Mouse (Mus musculus): Measurements from ENCODE around the gene Gm20708.
A peak's percentile ranks its signal among the peaks of the same experiment; 100 is the strongest.

The Gm20708 gene

DNA sequence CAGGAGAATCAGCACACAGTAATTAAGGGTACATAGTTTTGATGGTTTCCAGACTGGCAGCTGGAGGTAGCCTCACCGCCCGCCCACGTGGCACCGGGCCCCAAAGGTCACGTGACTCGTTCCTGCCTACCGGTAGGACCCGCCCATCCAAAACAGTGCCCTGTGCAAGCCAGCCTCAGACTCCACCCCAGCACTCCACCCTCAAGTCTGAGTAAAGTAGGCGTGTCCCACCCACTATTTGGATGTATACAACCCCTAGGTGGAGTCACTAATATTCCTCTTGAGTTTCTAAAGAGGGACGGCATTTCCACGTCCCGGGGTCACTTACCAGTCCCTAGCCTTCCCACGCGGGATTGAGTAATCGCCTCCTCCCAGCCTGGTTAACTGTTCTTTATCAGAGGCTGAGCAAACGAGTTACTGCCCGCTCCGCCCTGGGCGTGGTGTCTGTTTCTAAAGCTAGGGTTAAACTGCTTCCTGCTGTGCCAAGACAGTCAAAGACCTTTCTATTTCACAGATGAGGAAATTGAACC lies 28.8 kb upstream of the Gm20708 start:
- DNase-seq (ENCODE audit: low read depth, low spot score) = peak; percentile 98

- peak; percentile 86 for DNase-seq (ENCODE audit: low read depth, low spot score)
Measured at GRCm38 (mm10) chr11:117781199-117781821, 28.2 kb upstream of the Gm20708 start.

- no peak for DNase-seq (ENCODE audit: low read depth, low spot score)
Measured at GRCm38 (mm10) chr11:117781993-117782704, 27.3 kb upstream of the Gm20708 start, which contains the start of the genes Tmc8 and Tmc6. Tmc8 (plus strand) TSS chr11:117782076. Tmc6 (minus strand) TSS chr11:117782198.

- no peak for DNase-seq (ENCODE audit: low read depth, low spot score)
Measured at GRCm38 (mm10) chr11:117782705-117783034, 26.8 kb upstream of the Gm20708 start.

GRCm38 (mm10) chr11:117783089-117783488 lies 26.4 kb upstream of the Gm20708 start:
- no peak for DNase-seq (ENCODE audit: low read depth, low spot score)

GRCm38 (mm10) chr11:117783683-117784309 lies 25.7 kb upstream of the Gm20708 start:
- peak; percentile 33 for DNase-seq (ENCODE audit: low read depth, low spot score)

GRCm38 (mm10) chr11:117786294-117786693 lies 23.2 kb upstream of the Gm20708 start:
- peak; percentile 43 for DNase-seq (ENCODE audit: low read depth, low spot score)

DNA sequence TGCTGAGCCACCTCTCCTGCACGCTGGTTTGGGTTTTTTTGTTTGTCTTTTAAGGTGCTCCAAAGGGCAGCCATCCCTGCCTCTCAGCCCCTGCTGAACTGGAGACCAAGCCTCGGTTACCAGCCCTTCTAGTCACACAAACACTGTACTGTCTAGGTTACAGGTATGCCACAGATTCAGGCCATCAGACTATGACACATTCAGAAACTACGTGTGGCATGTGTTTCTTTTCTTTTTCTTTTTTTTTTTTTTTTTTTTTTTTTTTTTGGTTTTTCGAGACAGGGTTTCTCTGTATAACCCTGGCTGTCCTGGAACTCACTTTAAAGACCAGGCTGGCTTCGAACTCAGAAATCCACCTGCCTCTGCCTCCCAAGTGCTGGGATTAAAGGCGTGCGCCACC lies 21.0 kb upstream of the Gm20708 start:
- peak; percentile 34 for DNase-seq (ENCODE audit: low read depth, low spot score)

GRCm38 (mm10) chr11:117790286-117790685 lies 19.2 kb upstream of the Gm20708 start:
- DNase-seq (ENCODE audit: low read depth, low spot score) = peak; percentile 62

GRCm38 (mm10) chr11:117790703-117791440 lies 18.6 kb upstream of the Gm20708 start:
- no peak for DNase-seq (ENCODE audit: low read depth, low spot score)

DNA sequence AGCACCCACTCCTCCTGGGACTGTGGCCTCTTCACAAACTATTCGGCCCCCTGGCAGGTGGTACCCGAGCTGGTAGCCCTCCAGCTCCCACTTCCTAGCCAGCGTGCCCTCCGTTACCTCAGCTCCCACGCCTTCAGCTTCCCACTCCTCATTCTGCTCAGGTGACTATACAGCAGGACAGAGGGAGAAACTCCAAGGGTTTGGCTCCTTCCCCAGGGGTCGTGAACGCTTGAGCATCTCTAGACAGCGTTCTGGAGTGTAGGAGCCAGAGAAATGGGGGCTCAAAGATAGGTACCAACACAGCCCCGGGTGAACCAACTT lies 18.1 kb upstream of the Gm20708 start:
- no peak for DNase-seq (ENCODE audit: low read depth, low spot score)

DNA sequence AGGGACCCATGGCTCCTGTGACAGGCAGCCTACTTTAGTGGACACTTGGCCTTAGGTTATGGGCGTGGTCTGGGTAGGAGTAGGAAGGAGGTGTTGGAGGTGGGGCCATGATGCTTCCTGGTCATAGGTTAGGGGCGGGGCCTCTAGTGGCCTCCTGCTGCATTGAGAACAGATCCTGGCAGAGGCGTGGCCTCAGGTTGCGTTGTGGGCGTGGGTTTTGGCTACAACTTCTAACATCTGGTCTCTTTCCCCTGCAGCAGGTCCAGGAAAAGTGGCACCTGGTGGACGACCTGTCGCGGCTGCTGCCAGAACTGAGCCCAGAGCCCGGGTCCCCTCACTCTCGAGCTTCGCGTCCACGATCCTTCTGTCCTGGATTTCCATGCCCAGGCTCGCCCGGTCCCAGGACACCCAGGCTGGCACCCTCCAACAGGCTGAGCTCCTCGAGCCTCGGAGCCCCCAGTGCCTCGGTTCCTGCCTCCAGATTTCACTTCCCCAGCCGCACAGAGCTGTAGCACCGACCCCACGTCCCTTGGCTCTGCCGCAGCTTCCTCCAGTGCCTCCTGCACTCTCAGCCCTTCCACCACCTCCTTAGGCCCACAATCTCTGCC lies 17.1 kb upstream of the Gm20708 start:
- peak; percentile 25 for DNase-seq (ENCODE audit: low read depth, low spot score)

- DNase-seq (ENCODE audit: low read depth, low spot score) = no peak
Measured at GRCm38 (mm10) chr11:117794035-117794551, 15.4 kb upstream of the Gm20708 start.

- no peak for DNase-seq (ENCODE audit: low read depth, low spot score)
Measured at GRCm38 (mm10) chr11:117796954-117797353, 12.5 kb upstream of the Gm20708 start.

DNA sequence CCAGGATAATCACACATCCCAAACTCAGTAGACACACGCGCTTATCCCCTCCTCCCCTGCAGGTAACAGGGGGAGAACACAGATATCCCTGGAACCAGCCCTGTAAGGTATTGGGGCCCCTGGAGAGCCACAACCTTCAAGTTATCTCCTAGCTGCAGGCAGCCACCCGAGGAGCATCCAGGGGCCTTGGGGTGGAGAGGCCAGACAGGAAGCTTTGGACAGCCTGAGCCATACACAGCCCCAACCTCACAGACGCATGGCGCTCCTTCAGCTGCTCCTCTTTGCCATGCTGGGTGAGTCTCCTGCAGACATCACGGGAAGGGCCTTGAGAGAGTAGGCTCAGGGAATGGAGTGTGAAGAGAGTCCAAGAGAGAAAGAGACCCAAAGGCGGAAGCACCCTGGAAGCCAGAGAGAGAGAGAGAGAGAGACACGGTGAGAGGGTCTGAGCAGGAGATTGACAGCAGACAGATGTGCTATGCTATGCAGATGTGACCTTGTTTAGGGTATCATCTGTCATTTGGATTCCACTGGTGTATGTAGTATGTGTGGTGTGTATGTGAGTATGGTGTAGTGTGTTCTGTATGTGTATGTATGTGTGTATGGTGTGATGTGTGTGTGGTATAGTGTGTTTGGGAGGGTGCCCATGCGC lies 11.8 kb upstream of the Gm20708 start, which contains the start of gene 6030468B19Rik:
TSS of gene 6030468B19Rik (plus strand) at position 150 of the 649 bp plus-strand sequence.
- DNase-seq (ENCODE audit: low read depth, low spot score) = no peak

DNA sequence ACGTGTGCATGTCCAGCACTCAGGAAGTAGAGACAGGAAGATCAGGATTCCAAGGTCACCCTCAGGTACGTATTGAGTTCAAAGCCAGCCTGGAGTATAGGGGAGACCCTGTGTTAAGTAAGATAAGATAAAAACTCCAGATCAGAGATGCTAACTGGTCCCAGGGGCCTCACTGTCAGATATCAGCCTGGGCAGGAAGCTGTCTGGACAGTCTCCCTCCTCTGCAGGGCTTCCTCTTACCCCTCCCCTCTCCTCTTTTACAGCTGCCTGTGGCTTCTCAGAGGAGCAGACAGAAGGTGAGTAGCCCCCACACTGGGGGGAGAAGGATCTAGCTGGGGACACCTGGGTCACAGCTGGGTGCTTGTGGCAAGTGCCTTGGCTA lies 11.3 kb upstream of the Gm20708 start:
- DNase-seq (ENCODE audit: low read depth, low spot score) = no peak

DNA sequence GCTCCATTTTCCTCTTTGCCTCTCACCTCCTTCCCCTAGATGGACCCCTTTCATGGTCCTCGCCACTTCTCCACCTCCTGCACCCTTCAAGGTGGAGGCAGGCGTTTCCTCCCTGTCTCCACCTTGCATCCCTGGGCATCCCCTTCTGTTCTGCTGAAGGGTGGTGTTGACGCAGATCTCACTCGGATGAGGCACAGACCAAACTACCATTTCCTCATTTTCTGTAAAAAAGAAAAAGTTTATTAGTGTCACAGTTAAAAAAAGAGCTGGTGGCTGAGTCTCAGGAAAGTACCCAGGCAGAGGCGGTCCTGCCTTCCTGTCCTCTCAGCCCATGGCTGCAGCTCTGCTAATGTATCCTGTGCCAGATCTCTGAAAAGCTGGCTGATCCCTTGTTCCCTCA lies 10.3 kb upstream of the Gm20708 start:
- DNase-seq (ENCODE audit: low read depth, low spot score) = no peak

DNA sequence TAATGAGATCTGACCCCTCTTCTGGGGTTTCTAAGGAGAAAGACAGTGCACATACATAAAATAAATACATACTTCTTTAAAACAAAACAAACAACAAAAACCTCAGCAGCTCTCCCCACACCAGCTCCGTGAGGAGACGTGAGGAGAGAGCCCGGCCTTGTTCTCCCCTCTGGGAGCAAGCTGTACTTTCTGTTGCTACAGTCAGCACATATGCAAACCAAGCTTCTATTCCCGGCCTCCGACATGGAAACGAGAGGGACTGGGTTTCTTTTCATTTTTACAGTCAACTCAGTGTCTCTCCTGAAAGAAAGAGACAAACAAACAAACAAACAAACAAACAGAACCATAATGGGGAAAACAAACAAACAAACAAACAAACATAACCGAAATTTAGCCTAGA lies 9.4 kb upstream of the Gm20708 start:
- no peak for DNase-seq (ENCODE audit: low read depth, low spot score)

- no peak for DNase-seq (ENCODE audit: low read depth, low spot score)
Measured at GRCm38 (mm10) chr11:117801650-117802049, 7.8 kb upstream of the Gm20708 start.

GRCm38 (mm10) chr11:117803166-117803688 lies 6.2 kb upstream of the Gm20708 start:
- no peak for DNase-seq (ENCODE audit: low read depth, low spot score)

DNA sequence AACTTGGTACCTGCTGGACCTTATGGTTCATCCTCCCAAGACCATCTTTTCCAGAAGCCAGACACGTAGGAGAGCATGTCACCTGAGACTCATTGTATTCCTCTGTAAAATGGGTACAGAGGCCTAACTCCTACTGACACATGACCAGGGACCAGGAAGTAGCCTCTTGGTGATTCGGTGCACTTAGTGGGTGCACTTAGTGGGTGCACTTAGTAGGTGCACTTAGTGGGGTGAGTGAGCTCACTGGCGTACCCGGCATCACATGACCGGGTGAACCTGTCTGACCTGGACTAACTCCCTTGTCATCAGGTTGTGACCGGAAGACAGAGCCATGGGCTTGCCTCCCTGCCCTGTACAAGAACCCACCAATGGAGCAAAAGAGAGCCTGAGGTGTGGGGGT lies 2.7 kb upstream of the Gm20708 start:
- DNase-seq (ENCODE audit: low read depth, low spot score) = no peak
